Comparison of ENCODE assay signal across 29 mouse cellular contexts in genomic region chr11:99496460-99496859, GRCm38 (mm10). TPM values are rescaled to one million over a fixed set of nuclear protein-coding genes. Genes with fewer than 3 reads are reported as not detected.
"Had no signal": no experiment of that assay in that cellular context is flagged by ENCODE, and none has a peak within 500 bp of the region (broad histone marks: within the 10 kb centered on the region; RNA-seq: fewer than 3 reads in every experiment).

No protein-coding gene starts in this region.

- H3K27me3 ChIP-seq: liver, embryonic 13.5 days; midbrain, embryonic 12.5 days; midbrain, embryonic 15.5 days; neural tube, embryonic 12.5 days; neural tube, embryonic 15.5 days had no signal

- H3K9ac ChIP-seq: liver, embryonic 13.5 days; lung, embryonic 14.5 days; midbrain, embryonic 12.5 days; midbrain, embryonic 15.5 days; neural tube, embryonic 12.5 days; neural tube, embryonic 15.5 days had no signal

- H3K4me2 ChIP-seq: liver, embryonic 13.5 days; lung, embryonic 14.5 days; midbrain, embryonic 12.5 days; midbrain, embryonic 15.5 days; neural tube, embryonic 12.5 days; neural tube, embryonic 15.5 days had no signal

- H3K36me3 ChIP-seq: liver, embryonic 13.5 days; midbrain, embryonic 12.5 days; midbrain, embryonic 15.5 days; neural tube, embryonic 12.5 days; neural tube, embryonic 15.5 days had no signal

- ATAC-seq: lung, postnatal 0 days; midbrain, embryonic 15.5 days had no signal

- H3K4me1 ChIP-seq: midbrain, embryonic 15.5 days; neural tube, embryonic 12.5 days; neural tube, embryonic 15.5 days had no signal

- DNase-seq: kidney, adult 18-20 months; kidney, adult 9 months; kidney, postnatal 10 days; kidney, postnatal 36 days; layer of hippocampus, postnatal 36 days; liver, embryonic 13.5 days; lung, embryonic 14.5 days; retina, postnatal 1 day; thymus, adult 2 months; thymus, postnatal 14 days; thymus, postnatal 4 days had no signal

- H3K27ac ChIP-seq: left cerebral cortex, adult 2 months; liver, embryonic 13.5 days; macrophage; midbrain, embryonic 12.5 days; midbrain, embryonic 15.5 days; neural tube, embryonic 12.5 days; neural tube, embryonic 15.5 days had no signal

- H3K9me3 ChIP-seq: liver, embryonic 13.5 days; midbrain, embryonic 12.5 days; midbrain, embryonic 15.5 days; neural tube, embryonic 12.5 days; neural tube, embryonic 15.5 days had no signal

- H3K4me3 ChIP-seq: left cerebral cortex, adult 2 months; liver, embryonic 13.5 days; midbrain, embryonic 12.5 days; midbrain, embryonic 15.5 days; neural tube, embryonic 12.5 days; neural tube, embryonic 15.5 days had no signal

RNA-seq across cellular contexts. Expression of gene Krt23, which starts 3.5 kb away (rescaled TPM):
- total RNA-seq: layer of hippocampus, adult 8-10 months; layer of hippocampus, postnatal 10 days; layer of hippocampus, postnatal 36 days; left cerebral cortex, adult 2 months; left cerebral cortex, postnatal 10 days; left cerebral cortex, postnatal 36 days; megakaryocyte, adult 5-6 weeks had no signal
- polyA plus RNA-seq: macrophage; midbrain, embryonic 12.5 days; midbrain, embryonic 15.5 days; neural tube, embryonic 12.5 days had no signal

RNA-seq across cellular contexts. Expression of gene Krt39, which starts 24.7 kb away (rescaled TPM):
- total RNA-seq: layer of hippocampus, adult 8-10 months; layer of hippocampus, postnatal 10 days; layer of hippocampus, postnatal 36 days; left cerebral cortex, adult 2 months; left cerebral cortex, postnatal 10 days; left cerebral cortex, postnatal 36 days; liver, adult 2 months; megakaryocyte, adult 5-6 weeks had no signal
- polyA plus RNA-seq: limb, embryonic 14.5 days; liver, adult 2 months; liver, embryonic 13.5 days; liver, embryonic 16.5 days; lung, embryonic 14.5 days; lung, postnatal 0 days; macrophage; midbrain, embryonic 12.5 days; midbrain, embryonic 15.5 days; neural tube, embryonic 12.5 days; neural tube, embryonic 15.5 days; small intestine, adult 2 months; spleen, adult 2 months had no signal

RNA-seq across cellular contexts. Expression of gene Krt40, which starts 46.5 kb away (rescaled TPM):
- total RNA-seq: layer of hippocampus, adult 8-10 months; layer of hippocampus, postnatal 10 days; layer of hippocampus, postnatal 36 days; left cerebral cortex, adult 2 months; left cerebral cortex, postnatal 10 days; left cerebral cortex, postnatal 36 days; liver, adult 2 months; megakaryocyte, adult 5-6 weeks had no signal
- polyA plus RNA-seq: limb, embryonic 11.5 days; limb, embryonic 14.5 days; liver, adult 2 months; liver, embryonic 13.5 days; liver, embryonic 16.5 days; lung, postnatal 0 days; macrophage; midbrain, embryonic 12.5 days; midbrain, embryonic 15.5 days; neural tube, embryonic 12.5 days; neural tube, embryonic 15.5 days; small intestine, adult 2 months; spleen, adult 2 months; thymus, adult 2 months had no signal

RNA-seq across cellular contexts. Expression of gene Krtap3-3, which starts 54.2 kb away (rescaled TPM):
- total RNA-seq: layer of hippocampus, adult 8-10 months; layer of hippocampus, postnatal 10 days; layer of hippocampus, postnatal 36 days; left cerebral cortex, adult 2 months; left cerebral cortex, postnatal 10 days; left cerebral cortex, postnatal 36 days; liver, adult 2 months; megakaryocyte, adult 5-6 weeks had no signal
- polyA plus RNA-seq: limb, embryonic 11.5 days; liver, adult 2 months; liver, embryonic 13.5 days; liver, embryonic 16.5 days; lung, embryonic 14.5 days; lung, postnatal 0 days; macrophage; midbrain, embryonic 12.5 days; midbrain, embryonic 15.5 days; neural tube, embryonic 12.5 days; neural tube, embryonic 15.5 days; small intestine, adult 2 months; spleen, adult 2 months had no signal

RNA-seq across cellular contexts. Expression of gene Krt20, which starts 58.5 kb away (rescaled TPM):
- total RNA-seq: layer of hippocampus, adult 8-10 months; layer of hippocampus, postnatal 10 days; layer of hippocampus, postnatal 36 days; left cerebral cortex, adult 2 months; left cerebral cortex, postnatal 10 days; left cerebral cortex, postnatal 36 days; megakaryocyte, adult 5-6 weeks had no signal
- polyA plus RNA-seq: macrophage had no signal
